Mouse (Mus musculus): ENCODE results near the gene Gcnt4. TPM values are rescaled to one million over a fixed set of nuclear protein-coding genes. Genes with fewer than 3 reads are reported as not detected.
A peak's percentile ranks its signal among the peaks of the same experiment; 100 is the strongest.

Gene Gcnt4
- polyA plus RNA-seq, 1 experiment from 2014 or later = 0.90 TPM

- 56% methylated on average over 2 of the region's 2 CpGs for WGBS (ENCODE audit: insufficient replicate concordance)
- Histone ChIP-seq H3K27me3 (no peaks in the 10 kb centered on the region), H3K4me3 (replicated peaks) (no peak overlapping the region), H3K4me1 (replicated peaks) (no peaks in the 10 kb centered on the region), H3K4me2 (no peak overlapping the region), H3K9me3 (replicated peaks) (no peaks in the 10 kb centered on the region), H3K36me3 (replicated peaks) (0 out of 2 replicates have a peak, but pooled peaks cover 2% of the 10 kb centered on the region), H3K9ac (no peak overlapping the region), H3K27ac (replicated peaks) (no peak overlapping the region)
- no peak for ATAC-seq (ENCODE audit: insufficient read depth)
Observed at GRCm38 (mm10) chr13:96951880-96952279, 27.4 kb downstream of the Gcnt4 start.

GRCm38 (mm10) chr13:96956466-96956865 is 32.0 kb downstream of the Gcnt4 start:
- no peaks in the 10 kb centered on the region for H3K4me1 ChIP-seq (replicated peaks)
- no peak overlapping the region for H3K4me3 ChIP-seq (replicated peaks)
- no peaks in the 10 kb centered on the region for H3K36me3 ChIP-seq (replicated peaks)
- no peak overlapping the region for H3K27ac ChIP-seq (replicated peaks)
- WGBS (ENCODE audit: insufficient replicate concordance) = 22% methylated on average over 6 of the region's 6 CpGs
- H3K9ac ChIP-seq = no peak overlapping the region
- no peak for ATAC-seq (ENCODE audit: insufficient read depth)
- H3K27me3 ChIP-seq = no peaks in the 10 kb centered on the region
- no peak overlapping the region for H3K4me2 ChIP-seq
- H3K9me3 ChIP-seq (replicated peaks) = no peaks in the 10 kb centered on the region

GRCm38 (mm10) chr13:96960019-96960418 is 35.5 kb downstream of the Gcnt4 start:
- Histone ChIP-seq H3K36me3 (replicated peaks) (no peaks in the 10 kb centered on the region), H3K27me3 (no peaks in the 10 kb centered on the region), H3K27ac (replicated peaks) (no peak overlapping the region), H3K9ac (no peak overlapping the region), H3K4me2 (no peak overlapping the region), H3K4me3 (replicated peaks) (no peak overlapping the region), H3K4me1 (replicated peaks) (no peaks in the 10 kb centered on the region; the same call in none of the 2 replicates), H3K9me3 (replicated peaks) (no peaks in the 10 kb centered on the region)
- ATAC-seq (ENCODE audit: insufficient read depth) = no peak
- WGBS (ENCODE audit: insufficient replicate concordance) = 64% methylated on average over 1 of the region's 1 CpGs

GRCm38 (mm10) chr13:96961366-96962157 is 37.1 kb downstream of the Gcnt4 start:
- Histone ChIP-seq H3K27ac (replicated peaks) (no peak overlapping the region), H3K36me3 (replicated peaks) (no peaks in the 10 kb centered on the region), H3K27me3 (no peaks in the 10 kb centered on the region), H3K9ac (no peak overlapping the region), H3K4me3 (replicated peaks) (no peak overlapping the region), H3K4me1 (replicated peaks) (peaks cover 13% of the 10 kb centered on the region), H3K4me2 (no peak overlapping the region), H3K9me3 (replicated peaks) (no peaks in the 10 kb centered on the region)
- WGBS (ENCODE audit: insufficient replicate concordance) = 58% methylated on average over 9 of the region's 9 CpGs
- ATAC-seq (ENCODE audit: insufficient read depth) = no peak

GRCm38 (mm10) chr13:96962801-96963200 is 38.3 kb downstream of the Gcnt4 start:
- H3K27ac ChIP-seq (replicated peaks) = peak overlapping the region; percentile 48
- H3K9ac ChIP-seq = no peak overlapping the region
- no peaks in the 10 kb centered on the region for H3K36me3 ChIP-seq (replicated peaks)
- WGBS (ENCODE audit: insufficient replicate concordance) = 66% methylated on average over 5 of the region's 5 CpGs
- ATAC-seq (ENCODE audit: insufficient read depth) = peak; percentile 76
- H3K9me3 ChIP-seq (replicated peaks) = no peaks in the 10 kb centered on the region
- no peaks in the 10 kb centered on the region for H3K27me3 ChIP-seq
- peaks cover 20% of the 10 kb centered on the region for H3K4me1 ChIP-seq (replicated peaks)
- no peak overlapping the region for H3K4me3 ChIP-seq (replicated peaks)
- no peak overlapping the region for H3K4me2 ChIP-seq

- no peak overlapping the region for H3K9ac ChIP-seq
- WGBS (ENCODE audit: insufficient replicate concordance) = 82% methylated on average over 7 of the region's 7 CpGs
- no peaks in the 10 kb centered on the region for H3K36me3 ChIP-seq (replicated peaks)
- no peaks in the 10 kb centered on the region for H3K27me3 ChIP-seq
- ATAC-seq (ENCODE audit: insufficient read depth) = no peak
- H3K4me3 ChIP-seq (replicated peaks) = no peak overlapping the region
- H3K4me2 ChIP-seq = no peak overlapping the region
- no peaks in the 10 kb centered on the region for H3K9me3 ChIP-seq (replicated peaks)
- no peak overlapping the region for H3K27ac ChIP-seq (replicated peaks)
- peaks cover 20% of the 10 kb centered on the region for H3K4me1 ChIP-seq (replicated peaks)
Observed at GRCm38 (mm10) chr13:96964981-96965380, 40.5 kb downstream of the Gcnt4 start.

- ATAC-seq (ENCODE audit: insufficient read depth) = peak; percentile 70
- peak overlapping the region; percentile 17; the same call in 1 of the 2 replicates for H3K4me3 ChIP-seq (replicated peaks)
- peaks cover 30% of the 10 kb centered on the region for H3K4me1 ChIP-seq (replicated peaks)
- H3K9me3 ChIP-seq (replicated peaks) = no peaks in the 10 kb centered on the region
- 37% methylated on average over 15 of the region's 15 CpGs for WGBS (ENCODE audit: insufficient replicate concordance)
- H3K36me3 ChIP-seq (replicated peaks) = no peaks in the 10 kb centered on the region
- H3K27ac ChIP-seq (replicated peaks) = peak overlapping the region; percentile 81
- no peaks in the 10 kb centered on the region for H3K27me3 ChIP-seq
- peak overlapping the region; percentile 26; the same call in 1 of the 2 replicates for H3K9ac ChIP-seq
- peak overlapping the region; percentile 47 for H3K4me2 ChIP-seq
Observed at GRCm38 (mm10) chr13:96966210-96967089, 42.0 kb downstream of the Gcnt4 start.

GRCm38 (mm10) chr13:96967091-96967490 is 42.6 kb downstream of the Gcnt4 start:
- 80% methylated on average over 5 of the region's 5 CpGs for WGBS (ENCODE audit: insufficient replicate concordance)
- Histone ChIP-seq H3K4me1 (replicated peaks) (peaks cover 36% of the 10 kb centered on the region), H3K27me3 (no peaks in the 10 kb centered on the region), H3K4me3 (replicated peaks) (no peak overlapping the region), H3K36me3 (replicated peaks) (no peaks in the 10 kb centered on the region), H3K27ac (replicated peaks) (peak overlapping the region; percentile 81; the same call in 1 of the 2 replicates), H3K9ac (no peak overlapping the region), H3K4me2 (0 out of 2 replicates have a peak overlapping the region, but pooled peaks have one; percentile 47), H3K9me3 (replicated peaks) (no peaks in the 10 kb centered on the region)
- ATAC-seq (ENCODE audit: insufficient read depth) = no peak

- H3K36me3 ChIP-seq (replicated peaks) = no peaks in the 10 kb centered on the region
- peaks cover 43% of the 10 kb centered on the region for H3K4me1 ChIP-seq (replicated peaks)
- H3K4me3 ChIP-seq (replicated peaks) = no peak overlapping the region
- no peak overlapping the region for H3K4me2 ChIP-seq
- WGBS (ENCODE audit: insufficient replicate concordance) = 46% methylated on average over 2 of the region's 2 CpGs
- H3K9ac ChIP-seq = no peak overlapping the region
- H3K9me3 ChIP-seq (replicated peaks) = no peaks in the 10 kb centered on the region
- H3K27me3 ChIP-seq = no peaks in the 10 kb centered on the region
- H3K27ac ChIP-seq (replicated peaks) = no peak overlapping the region
- no peak for ATAC-seq (ENCODE audit: insufficient read depth)
Observed at GRCm38 (mm10) chr13:96967822-96968221, 43.3 kb downstream of the Gcnt4 start.

GRCm38 (mm10) chr13:96971076-96971475 is 46.6 kb downstream of the Gcnt4 start:
- Histone ChIP-seq H3K36me3 (replicated peaks) (no peaks in the 10 kb centered on the region), H3K4me2 (no peak overlapping the region), H3K27me3 (no peaks in the 10 kb centered on the region), H3K27ac (replicated peaks) (peak overlapping the region; percentile 86), H3K4me3 (replicated peaks) (no peak overlapping the region), H3K4me1 (replicated peaks) (peaks cover 41% of the 10 kb centered on the region), H3K9me3 (replicated peaks) (no peaks in the 10 kb centered on the region), H3K9ac (no peak overlapping the region)
- ATAC-seq (ENCODE audit: insufficient read depth) = no peak
- WGBS (ENCODE audit: insufficient replicate concordance) = 58% methylated on average over 4 of the region's 4 CpGs

- Histone ChIP-seq H3K9ac (peak overlapping the region; percentile 44; the same call in 1 of the 2 replicates), H3K4me3 (replicated peaks) (peak overlapping the region; percentile 44), H3K27me3 (no peaks in the 10 kb centered on the region), H3K9me3 (replicated peaks) (no peaks in the 10 kb centered on the region), H3K4me2 (peak overlapping the region; percentile 61), H3K36me3 (replicated peaks) (no peaks in the 10 kb centered on the region), H3K27ac (replicated peaks) (peak overlapping the region; percentile 86), H3K4me1 (replicated peaks) (peaks cover 33% of the 10 kb centered on the region)
- ATAC-seq (ENCODE audit: insufficient read depth) = peak; percentile 96
- WGBS (ENCODE audit: insufficient replicate concordance) = 19% methylated on average over 9 of the region's 9 CpGs
Observed at GRCm38 (mm10) chr13:96971861-96972282, 47.4 kb downstream of the Gcnt4 start.

Measured in liver, embryonic 15.5 days (tissue).